Mouse (Mus musculus): ENCODE measurements around the gene Zfp273.
"Not testable (repeated sequence)": the region's sequence is repeated elsewhere in the genome, so short reads cannot be mapped to it uniquely, and the experiment has no call there.

Gene Zfp273

GRCm38 (mm10) chr13:67867899-67868298 is 54.4 kb downstream of the Zfp273 start:
- DNase-seq (ENCODE audit: low read depth, low spot score), result no peak

- not testable (repeated sequence) for DNase-seq (ENCODE audit: low read depth, low spot score)
These were observed 62.6 kb downstream of the Zfp273 start for GRCm38 (mm10) chr13:67876049-67876698.

Data from skeletal muscle tissue, adult 2 months (tissue).